Mouse (Mus musculus): ENCODE measurements around the gene Ankmy2. TPM values are rescaled to one million over a fixed set of nuclear protein-coding genes. Genes with fewer than 3 reads are reported as not detected.
"Not testable (repeated sequence)": the region's sequence is repeated elsewhere in the genome, so short reads cannot be mapped to it uniquely, and the experiment has no call there.

The Ankmy2 gene
- polyA plus RNA-seq, 1 experiment from 2014 or later, result 73.0 TPM

GRCm38 (mm10) chr12:36177227-36177626, 20.3 kb downstream of the Ankmy2 start:
- WGBS, result 98% methylated on average over 5 of the region's 5 CpGs
- no peak for ATAC-seq (ENCODE audit: low FRiP score, low TSS enrichment)

GRCm38 (mm10) chr12:36182570-36182969, 25.7 kb downstream of the Ankmy2 start:
- ATAC-seq (ENCODE audit: low FRiP score, low TSS enrichment) (no peak), DNase-seq (no peak)
- no peak overlapping the region for H3K9ac ChIP-seq (replicated peaks; ENCODE audit: low read length)
- no peak overlapping the region for H3K4me3 ChIP-seq (replicated peaks; ENCODE audit: low read depth, low read length)
- H3K27ac ChIP-seq (replicated peaks; ENCODE audit: low read depth, low read length), result no peak overlapping the region
- H3K36me3 ChIP-seq (ENCODE audit: control insufficient read depth, insufficient read depth, low read length), result peaks cover 66% of the 10 kb centered on the region
- WGBS, result 88% methylated on average over 6 of the region's 6 CpGs
- no peak overlapping the region for H3K4me2 ChIP-seq (ENCODE audit: low read length)
- no peaks in the 10 kb centered on the region for H3K9me3 ChIP-seq (ENCODE audit: control insufficient read depth, low read length)
- H3K4me1 ChIP-seq (ENCODE audit: control insufficient read depth, insufficient read depth, low read length), result no peaks in the 10 kb centered on the region
- H3K27me3 ChIP-seq (ENCODE audit: control insufficient read depth, insufficient read depth, low read length), result no peaks in the 10 kb centered on the region

More at GRCm38 (mm10) chr12:36177227-36177626, 20.3 kb downstream of the Ankmy2 start:
- H3K4me1 ChIP-seq (ENCODE audit: control insufficient read depth, insufficient read depth, low read length), result no peaks in the 10 kb centered on the region
- no peak for DNase-seq
- H3K27ac ChIP-seq (replicated peaks; ENCODE audit: low read depth, low read length), result no peak overlapping the region
- H3K9ac ChIP-seq (replicated peaks; ENCODE audit: low read length), result no peak overlapping the region
- no peaks in the 10 kb centered on the region for H3K9me3 ChIP-seq (ENCODE audit: control insufficient read depth, low read length)
- peaks cover 68% of the 10 kb centered on the region for H3K36me3 ChIP-seq (ENCODE audit: control insufficient read depth, insufficient read depth, low read length)
- H3K4me2 ChIP-seq (ENCODE audit: low read length), result no peak overlapping the region
- H3K4me3 ChIP-seq (replicated peaks; ENCODE audit: low read depth, low read length), result no peak overlapping the region
- no peaks in the 10 kb centered on the region for H3K27me3 ChIP-seq (ENCODE audit: control insufficient read depth, insufficient read depth, low read length)

GRCm38 (mm10) chr12:36187081-36187480, 30.2 kb downstream of the Ankmy2 start:
- Histone ChIP-seq H3K4me2 (ENCODE audit: low read length) (no peak overlapping the region), H3K27ac (replicated peaks; ENCODE audit: low read depth, low read length) (no peak overlapping the region), H3K27me3 (ENCODE audit: control insufficient read depth, insufficient read depth, low read length) (no peaks in the 10 kb centered on the region), H3K4me1 (ENCODE audit: control insufficient read depth, insufficient read depth, low read length) (no peaks in the 10 kb centered on the region), H3K9ac (replicated peaks; ENCODE audit: low read length) (no peak overlapping the region), H3K4me3 (replicated peaks; ENCODE audit: low read depth, low read length) (no peak overlapping the region), H3K36me3 (ENCODE audit: control insufficient read depth, insufficient read depth, low read length) (peaks cover 81% of the 10 kb centered on the region), H3K9me3 (ENCODE audit: control insufficient read depth, low read length) (no peaks in the 10 kb centered on the region)
- no peak for DNase-seq
- no peak for ATAC-seq (ENCODE audit: low FRiP score, low TSS enrichment)
- WGBS, result 85% methylated on average over 6 of the region's 6 CpGs

- DNase-seq (no peak), ATAC-seq (ENCODE audit: low FRiP score, low TSS enrichment) (no peak)
- Histone ChIP-seq H3K4me1 (ENCODE audit: control insufficient read depth, insufficient read depth, low read length) (no peaks in the 10 kb centered on the region), H3K27ac (replicated peaks; ENCODE audit: low read depth, low read length) (no peak overlapping the region), H3K4me3 (replicated peaks; ENCODE audit: low read depth, low read length) (no peak overlapping the region), H3K36me3 (ENCODE audit: control insufficient read depth, insufficient read depth, low read length) (peaks cover 77% of the 10 kb centered on the region), H3K9me3 (ENCODE audit: control insufficient read depth, low read length) (no peaks in the 10 kb centered on the region), H3K9ac (replicated peaks; ENCODE audit: low read length) (no peak overlapping the region), H3K27me3 (ENCODE audit: control insufficient read depth, insufficient read depth, low read length) (no peaks in the 10 kb centered on the region), H3K4me2 (ENCODE audit: low read length) (no peak overlapping the region)
- WGBS, result 97% methylated on average over 3 of the region's 3 CpGs
Observed at GRCm38 (mm10) chr12:36189610-36190009, 32.7 kb downstream of the Ankmy2 start.

GRCm38 (mm10) chr12:36190343-36190742, 33.4 kb downstream of the Ankmy2 start:
- ATAC-seq (ENCODE audit: low FRiP score, low TSS enrichment) (no peak), DNase-seq (no peak)
- peaks cover 80% of the 10 kb centered on the region for H3K36me3 ChIP-seq (ENCODE audit: control insufficient read depth, insufficient read depth, low read length)
- no peak overlapping the region for H3K4me2 ChIP-seq (ENCODE audit: low read length)
- no peak overlapping the region for H3K4me3 ChIP-seq (replicated peaks; ENCODE audit: low read depth, low read length)
- no peak overlapping the region for H3K9ac ChIP-seq (replicated peaks; ENCODE audit: low read length)
- 91% methylated on average over 5 of the region's 5 CpGs for WGBS
- H3K27me3 ChIP-seq (ENCODE audit: control insufficient read depth, insufficient read depth, low read length), result no peaks in the 10 kb centered on the region
- no peaks in the 10 kb centered on the region for H3K4me1 ChIP-seq (ENCODE audit: control insufficient read depth, insufficient read depth, low read length)
- H3K27ac ChIP-seq (replicated peaks; ENCODE audit: low read depth, low read length), result no peak overlapping the region
- no peaks in the 10 kb centered on the region for H3K9me3 ChIP-seq (ENCODE audit: control insufficient read depth, low read length)

- no peak overlapping the region for H3K4me2 ChIP-seq (ENCODE audit: low read length)
- no peak for DNase-seq
- no peaks in the 10 kb centered on the region for H3K27me3 ChIP-seq (ENCODE audit: control insufficient read depth, insufficient read depth, low read length)
- peaks cover 22% of the 10 kb centered on the region for H3K9me3 ChIP-seq (ENCODE audit: control insufficient read depth, low read length)
- H3K4me3 ChIP-seq (replicated peaks; ENCODE audit: low read depth, low read length), result no peak overlapping the region
- H3K27ac ChIP-seq (replicated peaks; ENCODE audit: low read depth, low read length), result no peak overlapping the region
- no peak for ATAC-seq (ENCODE audit: low FRiP score, low TSS enrichment)
- no peaks in the 10 kb centered on the region for H3K4me1 ChIP-seq (ENCODE audit: control insufficient read depth, insufficient read depth, low read length)
- peaks cover 75% of the 10 kb centered on the region for H3K36me3 ChIP-seq (ENCODE audit: control insufficient read depth, insufficient read depth, low read length)
- WGBS, result 95% methylated on average over 7 of the region's 7 CpGs
- H3K9ac ChIP-seq (replicated peaks; ENCODE audit: low read length), result no peak overlapping the region
Observed at GRCm38 (mm10) chr12:36194976-36195375, 38.1 kb downstream of the Ankmy2 start.

- DNase-seq; ATAC-seq (ENCODE audit: low FRiP score, low TSS enrichment); H3K9me3 ChIP-seq (ENCODE audit: control insufficient read depth, low read length); H3K4me2 ChIP-seq (ENCODE audit: low read length); H3K4me3 ChIP-seq (replicated peaks; ENCODE audit: low read depth, low read length); H3K9ac ChIP-seq (replicated peaks; ENCODE audit: low read length); H3K27ac ChIP-seq (replicated peaks; ENCODE audit: low read depth, low read length); H3K27me3 ChIP-seq (ENCODE audit: control insufficient read depth, insufficient read depth, low read length); H3K36me3 ChIP-seq (ENCODE audit: control insufficient read depth, insufficient read depth, low read length): not testable (repeated sequence)
- WGBS, result 43% methylated on average over 5 of the region's 5 CpGs
- peaks cover 15% of the 10 kb centered on the region for H3K4me1 ChIP-seq (ENCODE audit: control insufficient read depth, insufficient read depth, low read length)
Observed at GRCm38 (mm10) chr12:36205579-36206119, 48.7 kb downstream of the Ankmy2 start.

- Histone ChIP-seq H3K4me3 (replicated peaks; ENCODE audit: low read depth, low read length) (peak overlapping the region; percentile 14; the same call in 1 of the 2 replicates), H3K4me2 (ENCODE audit: low read length) (peak overlapping the region; percentile 47), H3K27me3 (ENCODE audit: control insufficient read depth, insufficient read depth, low read length) (no peaks in the 10 kb centered on the region), H3K9me3 (ENCODE audit: control insufficient read depth, low read length) (no peaks in the 10 kb centered on the region), H3K4me1 (ENCODE audit: control insufficient read depth, insufficient read depth, low read length) (peaks cover 15% of the 10 kb centered on the region), H3K27ac (replicated peaks; ENCODE audit: low read depth, low read length) (peak overlapping the region; percentile 53), H3K9ac (replicated peaks; ENCODE audit: low read length) (no peak overlapping the region), H3K36me3 (ENCODE audit: control insufficient read depth, insufficient read depth, low read length) (no peaks in the 10 kb centered on the region)
- peak; percentile 88 for DNase-seq
- ATAC-seq (ENCODE audit: low FRiP score, low TSS enrichment), result peak; percentile 94
- 35% methylated on average over 9 of the region's 9 CpGs for WGBS
Observed at GRCm38 (mm10) chr12:36207072-36207799, 50.3 kb downstream of the Ankmy2 start.

- H3K27ac ChIP-seq (replicated peaks; ENCODE audit: low read depth, low read length), result peak overlapping the region; percentile 53
- DNase-seq (peak; percentile 49), ATAC-seq (ENCODE audit: low FRiP score, low TSS enrichment) (peak; percentile 59)
- H3K9ac ChIP-seq (replicated peaks; ENCODE audit: low read length), result no peak overlapping the region
- peak overlapping the region; percentile 14; the same call in 1 of the 2 replicates for H3K4me3 ChIP-seq (replicated peaks; ENCODE audit: low read depth, low read length)
- H3K4me1 ChIP-seq (ENCODE audit: control insufficient read depth, insufficient read depth, low read length), result peaks cover 15% of the 10 kb centered on the region
- H3K27me3 ChIP-seq (ENCODE audit: control insufficient read depth, insufficient read depth, low read length), result no peaks in the 10 kb centered on the region
- no peaks in the 10 kb centered on the region for H3K9me3 ChIP-seq (ENCODE audit: control insufficient read depth, low read length)
- peak overlapping the region; percentile 47 for H3K4me2 ChIP-seq (ENCODE audit: low read length)
- 50% methylated on average over 7 of the region's 7 CpGs for WGBS
- no peaks in the 10 kb centered on the region for H3K36me3 ChIP-seq (ENCODE audit: control insufficient read depth, insufficient read depth, low read length)
Observed at GRCm38 (mm10) chr12:36207800-36208148, 50.9 kb downstream of the Ankmy2 start.

Measured in midbrain, embryonic 14.5 days (tissue).